Mouse (Mus musculus): ENCODE data around the gene Pgpep1l.
"Not testable (repeated sequence)": the region's sequence is repeated elsewhere in the genome, so short reads cannot be mapped to it uniquely, and the experiment has no call there.

The Pgpep1l gene

GRCm38 (mm10) chr7:68283133-68283520, 19.1 kb upstream of the Pgpep1l start:
- DNase-seq (ENCODE audit: low spot score in 2 of 2): not testable (repeated sequence)

- DNase-seq (ENCODE audit: low spot score in 2 of 2): peak; percentile 68 to 73
These were observed 18.5 kb upstream of the Pgpep1l start for GRCm38 (mm10) chr7:68282304-68283132.

GRCm38 (mm10) chr7:68281341-68281740, 17.3 kb upstream of the Pgpep1l start:
- no peak for DNase-seq (ENCODE audit: low spot score in 2 of 2)

GRCm38 (mm10) chr7:68280352-68280869, 16.4 kb upstream of the Pgpep1l start:
- DNase-seq (ENCODE audit: low spot score in 2 of 2): no peak

GRCm38 (mm10) chr7:68279481-68279880, 15.4 kb upstream of the Pgpep1l start:
- no peak for DNase-seq (ENCODE audit: low spot score in 2 of 2)

DNA sequence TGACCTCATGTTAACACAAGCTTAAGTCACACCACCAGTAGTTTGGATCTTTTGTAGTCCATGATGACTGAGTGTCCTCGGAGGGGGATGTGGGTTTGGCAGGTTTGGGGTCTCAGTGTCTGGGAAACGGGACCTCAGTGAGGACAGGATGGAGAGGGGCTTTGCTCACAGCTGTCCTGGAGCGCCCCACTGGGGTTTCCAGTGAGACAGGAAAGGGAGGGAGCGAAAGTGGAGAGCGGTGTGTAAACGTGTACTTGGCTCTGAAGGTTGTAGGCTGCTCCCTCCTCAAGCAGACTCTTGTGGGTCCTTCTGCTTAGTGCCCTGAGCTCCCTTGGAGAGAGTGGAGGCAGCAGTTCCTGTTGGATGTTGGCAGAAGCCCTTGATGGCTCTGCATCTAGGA, 14.9 kb upstream of the Pgpep1l start:
- DNase-seq (ENCODE audit: low spot score in 2 of 2): no peak

GRCm38 (mm10) chr7:68278385-68278784, 14.4 kb upstream of the Pgpep1l start:
- DNase-seq (ENCODE audit: low spot score in 2 of 2): no peak

DNA sequence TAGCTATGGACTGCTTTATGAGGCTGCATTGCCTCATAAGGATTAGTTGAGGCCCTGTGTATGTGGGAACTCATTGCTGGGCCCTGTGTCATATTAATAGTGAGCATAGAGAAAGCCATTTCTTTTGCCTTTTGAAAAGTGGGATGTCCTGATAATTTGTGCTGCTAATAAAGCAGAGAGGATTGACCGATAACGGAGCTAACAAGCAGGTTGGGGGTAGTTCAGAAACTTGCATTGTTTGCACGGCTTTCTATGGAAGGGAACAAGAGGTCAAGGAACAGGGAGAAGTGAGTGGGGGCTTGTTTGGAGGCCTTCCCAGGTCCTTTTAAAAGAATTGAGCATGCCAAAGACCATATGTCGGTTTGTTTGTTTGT, 13.9 kb upstream of the Pgpep1l start:
- DNase-seq (ENCODE audit: low spot score in 2 of 2): no peak

- DNase-seq (ENCODE audit: low spot score in 2 of 2): no peak
These were observed 13.2 kb upstream of the Pgpep1l start for GRCm38 (mm10) chr7:68277054-68277896.

GRCm38 (mm10) chr7:68275838-68276731, 12.1 kb upstream of the Pgpep1l start:
- peak; percentile 79 to 80 for DNase-seq (ENCODE audit: low spot score in 2 of 2)

DNA sequence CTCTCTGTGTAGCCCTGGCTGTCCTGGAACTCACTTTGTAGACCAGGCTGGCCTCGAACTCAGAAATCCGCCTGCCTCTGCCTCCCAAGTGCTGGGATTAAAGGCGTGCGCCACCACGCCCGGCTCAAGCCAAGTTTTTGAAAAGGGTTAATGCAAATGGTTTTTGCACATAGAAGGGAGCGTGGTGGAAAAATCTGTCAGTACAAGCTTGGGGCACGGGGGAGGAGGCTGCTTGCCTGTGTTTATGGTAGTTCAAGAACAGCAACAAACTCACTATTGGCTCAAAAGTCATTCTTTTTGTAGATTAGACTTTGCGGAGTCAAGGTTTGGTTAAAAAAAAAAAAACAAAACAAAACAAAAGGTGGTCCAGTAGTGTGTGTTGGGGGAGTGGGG, 11.4 kb upstream of the Pgpep1l start:
- peak in 1 of 2 experiments; percentile 37 for DNase-seq (ENCODE audit: low spot score in 2 of 2)

DNA sequence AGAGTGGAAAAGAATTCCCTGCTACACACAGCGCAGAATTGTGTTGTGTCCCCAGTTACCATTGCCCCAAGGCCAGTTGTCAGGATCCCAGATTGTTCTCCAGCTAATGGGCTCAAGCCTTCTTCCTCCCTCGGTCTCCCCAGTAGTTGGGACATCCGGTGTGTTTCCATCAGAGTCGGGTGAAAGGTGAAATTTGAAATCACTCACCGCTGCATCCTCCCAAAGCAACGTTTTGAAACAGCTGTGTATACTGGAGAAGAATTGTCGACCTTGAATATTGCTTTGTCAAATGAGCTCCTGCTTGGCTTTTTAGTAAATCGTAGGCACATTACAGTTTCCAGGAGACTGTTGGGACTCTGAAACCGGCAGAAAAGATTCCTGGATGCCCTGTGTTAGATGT, 10.9 kb upstream of the Pgpep1l start:
- no peak for DNase-seq (ENCODE audit: low spot score in 2 of 2)

DNA sequence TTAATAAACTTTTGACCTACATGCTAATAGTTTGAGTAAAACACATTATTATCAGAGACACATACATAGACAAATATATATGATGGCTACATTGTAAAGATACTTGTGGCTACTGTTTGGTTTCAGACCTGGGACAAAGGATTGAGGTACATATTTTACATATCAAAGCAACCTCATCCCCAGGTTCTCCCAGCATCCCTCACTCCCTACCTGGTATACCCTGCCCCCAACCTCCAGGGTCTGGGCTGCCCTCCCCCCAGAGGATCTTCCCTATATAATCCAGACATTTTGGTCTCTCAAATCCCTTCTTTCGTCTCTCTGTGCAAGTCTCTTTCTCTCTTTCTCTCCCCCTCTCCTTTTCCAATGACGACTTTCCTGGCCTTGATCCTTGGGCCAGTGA, 10.2 kb upstream of the Pgpep1l start:
- DNase-seq (ENCODE audit: low spot score in 2 of 2): no peak

DNA sequence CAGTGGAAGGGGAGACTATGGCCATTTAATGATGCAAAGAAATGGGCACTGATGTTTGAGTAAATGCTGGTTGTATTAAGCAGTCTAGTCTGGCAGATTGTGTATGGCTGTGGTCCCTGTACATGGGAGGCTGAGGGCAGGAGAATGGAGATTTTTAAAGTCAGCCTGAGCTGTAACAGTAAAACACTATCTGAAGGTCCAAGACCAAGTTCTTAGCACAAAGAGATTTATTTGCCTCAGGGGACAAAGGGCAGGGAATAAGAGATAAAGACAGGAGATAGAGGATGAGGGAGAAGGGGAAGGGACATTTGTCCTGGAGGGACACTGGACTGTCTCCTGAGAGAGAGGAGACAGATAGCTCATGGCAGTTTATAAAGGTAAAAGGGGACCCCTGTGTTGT, 9.5 kb upstream of the Pgpep1l start, which contains the start of gene Fam169b:
Fam169b (plus strand) TSS at position 325 of the 400 bp plus-strand sequence.
- DNase-seq (ENCODE audit: low spot score in 2 of 2): no peak

DNA sequence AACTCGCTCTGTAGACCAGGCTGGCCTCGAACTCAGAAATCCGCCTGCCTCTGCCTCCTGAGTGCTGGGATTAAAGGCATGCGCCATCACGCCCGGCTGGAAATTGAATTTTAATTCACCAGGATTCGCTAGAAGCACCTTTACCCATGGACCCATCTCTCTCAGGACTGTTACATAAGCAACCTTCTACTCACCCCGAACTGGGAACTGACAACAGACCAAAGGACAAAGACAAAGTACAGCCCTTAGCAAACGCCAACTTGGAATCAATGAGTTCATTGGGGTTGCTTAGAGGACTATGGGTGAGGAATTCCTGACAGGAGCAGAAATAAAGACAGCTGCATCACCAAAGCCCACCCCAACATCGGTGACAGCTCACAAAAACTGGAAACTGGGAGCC, 8.6 kb upstream of the Pgpep1l start:
- DNase-seq (ENCODE audit: low spot score in 2 of 2): no peak

GRCm38 (mm10) chr7:68271816-68272215, 7.8 kb upstream of the Pgpep1l start:
- DNase-seq (ENCODE audit: low spot score in 2 of 2): no peak

DNA sequence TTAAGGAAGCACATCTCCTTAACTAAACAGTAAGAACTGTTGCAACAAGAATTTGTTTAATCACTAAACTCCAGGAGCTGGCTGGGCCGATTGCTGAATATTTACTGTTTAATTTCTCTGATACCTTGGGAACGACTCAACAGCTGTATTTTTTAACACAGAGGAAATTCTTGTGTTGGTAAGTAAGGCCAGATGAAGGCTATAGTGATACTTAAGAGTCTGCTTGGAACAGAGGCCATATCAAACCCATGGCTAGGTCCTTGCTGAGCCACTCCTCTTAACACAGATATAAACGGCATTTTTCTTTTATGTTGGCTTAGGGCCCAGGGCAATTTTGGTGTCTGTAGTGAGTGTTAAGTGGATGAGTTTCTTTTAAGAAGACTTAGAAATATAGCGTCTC, 6.5 kb upstream of the Pgpep1l start:
- DNase-seq (ENCODE audit: low spot score in 2 of 2): no peak

DNA sequence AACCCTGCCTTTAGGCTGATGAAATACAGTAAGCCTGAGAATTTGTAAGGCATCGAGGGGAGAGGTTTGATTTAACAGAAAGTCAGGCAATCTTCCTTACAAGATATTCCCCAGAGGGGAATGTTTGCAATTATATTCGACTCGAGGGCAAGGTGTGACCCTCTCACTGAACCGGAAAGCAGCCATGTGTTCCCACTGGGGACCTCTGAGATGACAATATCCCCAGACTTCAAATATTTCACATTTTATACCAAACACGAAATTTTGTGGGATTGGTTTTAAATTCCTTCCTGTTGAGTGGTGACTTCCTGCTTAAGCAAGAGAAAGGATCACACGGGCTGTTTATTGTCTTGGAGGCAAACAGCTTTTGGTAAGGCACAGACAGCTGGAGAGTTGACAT, 2.7 kb upstream of the Pgpep1l start:
- DNase-seq (ENCODE audit: low spot score in 2 of 2): no peak

DNA sequence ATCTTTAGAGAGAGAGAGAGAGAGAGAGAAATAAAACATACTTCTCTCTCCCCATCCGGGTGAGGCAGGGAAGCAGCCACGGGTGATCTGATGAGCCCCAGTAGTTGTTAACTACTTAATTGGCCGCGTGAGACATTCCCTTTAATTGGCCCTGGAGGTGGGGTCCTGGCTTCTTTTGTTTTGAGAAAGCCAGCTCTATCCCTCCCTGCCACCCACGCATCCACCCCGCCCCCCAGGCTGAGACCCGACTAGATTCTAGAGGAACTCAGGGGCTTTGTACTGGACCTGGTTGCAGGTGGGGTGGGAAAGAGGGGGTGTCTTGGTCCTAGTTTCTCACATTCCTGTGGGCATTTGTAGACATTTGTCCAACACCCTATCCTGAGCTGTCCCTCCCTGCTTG, 1.4 kb upstream of the Pgpep1l start:
- no peak for DNase-seq (ENCODE audit: low spot score in 2 of 2)

DNA sequence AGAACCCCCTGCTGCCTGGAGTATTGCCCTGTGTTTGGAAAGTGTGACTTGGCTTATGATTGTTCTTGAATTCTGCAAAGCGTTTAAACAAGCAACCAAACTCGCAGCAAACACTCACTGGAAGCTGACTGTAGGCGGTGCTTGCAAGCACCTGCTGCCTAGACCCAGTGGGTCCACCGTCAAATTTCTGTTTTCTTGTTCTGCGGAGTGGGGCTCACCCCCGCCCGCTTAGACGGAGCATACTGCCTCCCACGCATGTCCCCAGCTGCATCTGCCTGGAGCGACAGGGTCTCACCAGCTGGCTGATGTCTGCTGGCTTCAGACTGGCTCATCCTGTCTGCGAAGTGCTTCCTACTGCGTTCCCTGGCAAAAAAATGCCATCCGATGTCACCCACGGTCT, 498 bp upstream of the Pgpep1l start:
- DNase-seq (ENCODE audit: low spot score in 2 of 2): peak; percentile 65 to 74

GRCm38 (mm10) chr7:68263346-68264027, 546 bp downstream of the Pgpep1l start:
- DNase-seq (ENCODE audit: low spot score in 2 of 2): no peak

Measured in spleen, postnatal 36 days (tissue).